Mouse (Mus musculus): ENCODE measurements around the gene Aamp. TPM values are rescaled to one million over a fixed set of nuclear protein-coding genes. Genes with fewer than 3 reads are reported as not detected.

Aamp gene
- polyA plus RNA-seq, 2 experiments, result 181 to 228 TPM

GRCm38 (mm10) chr1:74278988-74279387 lies 5.5 kb downstream of the Aamp start:
- Histone ChIP-seq H3K9ac (ENCODE audit: low read depth, low read length, severe bottlenecking) (no peak overlapping the region), H3K4me3 (replicated peaks; ENCODE audit: low read length) (no peak overlapping the region), H3K36me3 (ENCODE audit: control insufficient read depth, insufficient read depth, low read length) (peaks cover 43% of the 10 kb centered on the region), H3K4me1 (ENCODE audit: control insufficient read depth, insufficient read depth, low read length) (peaks cover 3% of the 10 kb centered on the region), H3K27me3 (ENCODE audit: control insufficient read depth, insufficient read depth, low read length) (no peaks in the 10 kb centered on the region), H3K27ac (replicated peaks; ENCODE audit: low read depth, low read length) (no peak overlapping the region), H3K9me3 (ENCODE audit: control insufficient read depth, low read length) (no peaks in the 10 kb centered on the region), H3K4me2 (replicated peaks; ENCODE audit: low read depth, low read length, severe bottlenecking) (no peak overlapping the region)
- DNase-seq (ENCODE audit: low spot score) (no peak), ATAC-seq (ENCODE audit: low FRiP score, low read depth) (no peak)
- TF ChIP-seq POLR2A (IDR thresholded peaks at IDR 0.05; ENCODE audit: borderline replicate concordance, extremely low read depth, insufficient read depth, insufficient read length), result no peak
- WGBS, result 90% methylated on average over 11 of the region's 11 CpGs

- ATAC-seq (ENCODE audit: low FRiP score, low read depth) (no peak), DNase-seq (ENCODE audit: low spot score) (no peak)
- Histone ChIP-seq H3K27me3 (ENCODE audit: control insufficient read depth, insufficient read depth, low read length) (no peaks in the 10 kb centered on the region), H3K27ac (replicated peaks; ENCODE audit: low read depth, low read length) (no peak within 1 kb of the TSS), H3K4me2 (replicated peaks; ENCODE audit: low read depth, low read length, severe bottlenecking) (no peak within 1 kb of the TSS), H3K4me1 (ENCODE audit: control insufficient read depth, insufficient read depth, low read length) (peaks cover under 1% of the 10 kb centered on the region), H3K36me3 (ENCODE audit: control insufficient read depth, insufficient read depth, low read length) (peaks cover 43% of the 10 kb centered on the region), H3K4me3 (replicated peaks; ENCODE audit: low read length) (no peak within 1 kb of the TSS), H3K9me3 (ENCODE audit: control insufficient read depth, low read length) (no peaks in the 10 kb centered on the region), H3K9ac (ENCODE audit: low read depth, low read length, severe bottlenecking) (no peak within 1 kb of the TSS)
- TF ChIP-seq POLR2A (IDR thresholded peaks at IDR 0.05; ENCODE audit: borderline replicate concordance, extremely low read depth, insufficient read depth, insufficient read length), result no peak
- 90% methylated on average over 10 of the region's 10 CpGs for WGBS
Observed at GRCm38 (mm10) chr1:74278538-74278937, 6.0 kb downstream of the Aamp start, which contains the start of gene Gpbar1. TSS of gene Gpbar1 (plus strand) at chr1:74278550.

- 46% methylated on average over 8 of the region's 8 CpGs for WGBS
- ATAC-seq (ENCODE audit: low FRiP score, low read depth), result no peak
Observed at GRCm38 (mm10) chr1:74277883-74278537, 6.5 kb downstream of the Aamp start.

GRCm38 (mm10) chr1:74277041-74277440 lies 7.5 kb downstream of the Aamp start:
- Histone ChIP-seq H3K9me3 (ENCODE audit: control insufficient read depth, low read length) (no peaks in the 10 kb centered on the region), H3K4me1 (ENCODE audit: control insufficient read depth, insufficient read depth, low read length) (no peaks in the 10 kb centered on the region), H3K36me3 (ENCODE audit: control insufficient read depth, insufficient read depth, low read length) (peaks cover 31% of the 10 kb centered on the region), H3K4me2 (replicated peaks; ENCODE audit: low read depth, low read length, severe bottlenecking) (no peak overlapping the region), H3K9ac (ENCODE audit: low read depth, low read length, severe bottlenecking) (no peak overlapping the region), H3K27ac (replicated peaks; ENCODE audit: low read depth, low read length) (no peak overlapping the region), H3K27me3 (ENCODE audit: control insufficient read depth, insufficient read depth, low read length) (no peaks in the 10 kb centered on the region), H3K4me3 (replicated peaks; ENCODE audit: low read length) (no peak overlapping the region)
- TF ChIP-seq POLR2A (IDR thresholded peaks at IDR 0.05; ENCODE audit: borderline replicate concordance, extremely low read depth, insufficient read depth, insufficient read length), result no peak
- DNase-seq (ENCODE audit: low spot score), result no peak
- ATAC-seq (ENCODE audit: low FRiP score, low read depth), result no peak
- WGBS, result 64% methylated on average over 6 of the region's 6 CpGs

More at GRCm38 (mm10) chr1:74277883-74278537, 6.5 kb downstream of the Aamp start:
- no peaks in the 10 kb centered on the region for H3K9me3 ChIP-seq (ENCODE audit: control insufficient read depth, low read length)
- no peak overlapping the region for H3K4me2 ChIP-seq (replicated peaks; ENCODE audit: low read depth, low read length, severe bottlenecking)
- peaks cover 40% of the 10 kb centered on the region for H3K36me3 ChIP-seq (ENCODE audit: control insufficient read depth, insufficient read depth, low read length)
- H3K9ac ChIP-seq (ENCODE audit: low read depth, low read length, severe bottlenecking), result no peak overlapping the region
- no peak overlapping the region for H3K27ac ChIP-seq (replicated peaks; ENCODE audit: low read depth, low read length)
- DNase-seq (ENCODE audit: low spot score), result no peak
- H3K4me1 ChIP-seq (ENCODE audit: control insufficient read depth, insufficient read depth, low read length), result no peaks in the 10 kb centered on the region
- no peak overlapping the region for H3K4me3 ChIP-seq (replicated peaks; ENCODE audit: low read length)
- H3K27me3 ChIP-seq (ENCODE audit: control insufficient read depth, insufficient read depth, low read length), result no peaks in the 10 kb centered on the region
- TF ChIP-seq POLR2A (IDR thresholded peaks at IDR 0.05; ENCODE audit: borderline replicate concordance, extremely low read depth, insufficient read depth, insufficient read length), result no peak

DNA sequence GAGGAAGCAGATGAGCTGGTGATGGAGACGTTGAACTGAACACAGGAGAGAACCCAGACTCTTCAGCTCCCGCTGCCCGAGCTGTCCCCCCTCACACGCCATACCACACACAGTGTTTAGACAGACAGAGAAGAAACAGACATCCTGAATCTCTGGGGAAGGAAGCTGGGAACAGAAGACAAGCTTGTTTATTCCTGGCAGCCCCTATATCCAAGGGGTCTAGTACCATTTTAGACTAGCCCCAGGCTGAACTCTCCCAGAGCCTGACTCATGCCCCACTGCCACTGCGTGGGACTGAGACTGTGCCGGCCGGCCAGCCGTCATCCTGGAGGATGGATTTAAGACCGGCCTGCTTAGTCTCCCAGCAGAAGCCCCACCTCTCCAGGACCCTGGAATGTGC lies 9.5 kb downstream of the Aamp start:
- no peak overlapping the region for H3K9ac ChIP-seq (ENCODE audit: low read depth, low read length, severe bottlenecking)
- ATAC-seq (ENCODE audit: low FRiP score, low read depth) (no peak), DNase-seq (ENCODE audit: low spot score) (no peak)
- no peak overlapping the region for H3K4me3 ChIP-seq (replicated peaks; ENCODE audit: low read length)
- H3K27ac ChIP-seq (replicated peaks; ENCODE audit: low read depth, low read length), result no peak overlapping the region
- H3K4me2 ChIP-seq (replicated peaks; ENCODE audit: low read depth, low read length, severe bottlenecking), result no peak overlapping the region
- TF ChIP-seq POLR2A (IDR thresholded peaks at IDR 0.05; ENCODE audit: borderline replicate concordance, extremely low read depth, insufficient read depth, insufficient read length), result no peak
- 7% methylated on average over 9 of the region's 9 CpGs for WGBS
- no peaks in the 10 kb centered on the region for H3K9me3 ChIP-seq (ENCODE audit: control insufficient read depth, low read length)
- H3K4me1 ChIP-seq (ENCODE audit: control insufficient read depth, insufficient read depth, low read length), result no peaks in the 10 kb centered on the region
- no peaks in the 10 kb centered on the region for H3K27me3 ChIP-seq (ENCODE audit: control insufficient read depth, insufficient read depth, low read length)
- peaks cover 10% of the 10 kb centered on the region for H3K36me3 ChIP-seq (ENCODE audit: control insufficient read depth, insufficient read depth, low read length)

Data from limb, embryonic 14.5 days (tissue).